Mouse (Mus musculus): ENCODE results near the gene 1700037C18Rik. TPM values are rescaled to one million over a fixed set of nuclear protein-coding genes. Genes with fewer than 3 reads are reported as not detected.

1700037C18Rik gene
- polyA plus RNA-seq, 1 experiment: 4.3 TPM

GRCm38 (mm10) chr16:3893739-3894138 lies 14.8 kb downstream of the 1700037C18Rik start:
- Histone ChIP-seq H3K27ac (ENCODE audit: control insufficient read depth, insufficient read depth, low read depth, low read length, poor library complexity) (peak overlapping the region; percentile 36), H3K4me3 (replicated peaks; ENCODE audit: control insufficient read depth, low read depth, low read length) (no peak overlapping the region), H3K4me1 (ENCODE audit: control insufficient read depth, insufficient read depth, low read length) (peaks cover 8% of the 10 kb centered on the region; the same call in 1 of the 2 replicates)
- 44% methylated on average over 3 of the region's 3 CpGs for WGBS
- no peak for TF ChIP-seq POLR2A (IDR thresholded peaks at IDR 0.05; ENCODE audit: borderline replicate concordance, control insufficient read depth, low read depth, low read length)
- no peak for TF ChIP-seq CTCF (IDR thresholded peaks at IDR 0.05; ENCODE audit: control insufficient read depth, insufficient read depth, low read length)

DNA sequence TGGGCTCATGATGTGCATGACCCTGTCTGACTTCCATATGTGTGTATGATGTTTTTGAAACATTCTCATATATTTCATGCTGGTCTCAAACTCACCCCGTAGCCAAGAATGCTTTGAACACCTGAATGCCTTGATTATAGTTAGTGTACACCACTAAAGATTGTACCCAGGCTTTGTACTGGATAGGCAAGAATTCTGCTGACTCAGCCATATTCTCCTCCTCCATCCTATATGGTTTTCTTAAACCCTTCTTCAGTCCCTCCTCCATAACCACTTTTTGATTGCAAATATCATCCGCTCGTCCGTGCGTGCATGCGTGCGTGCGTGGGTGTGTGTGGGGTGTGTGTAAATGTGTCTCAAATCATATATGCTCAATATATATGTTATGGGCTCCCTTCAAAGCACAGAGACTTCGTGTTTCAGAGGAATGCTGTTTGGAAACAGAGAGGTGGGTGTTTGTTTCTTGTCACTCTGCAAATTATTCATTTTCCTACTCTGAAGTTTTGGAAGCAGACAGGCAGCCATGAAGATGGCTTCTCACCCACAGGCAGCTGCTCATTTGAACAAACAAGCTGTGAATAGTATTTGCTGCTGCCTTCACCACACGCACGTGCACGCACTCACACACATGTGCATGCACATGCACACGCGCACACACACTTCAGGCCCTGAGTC lies 16.7 kb downstream of the 1700037C18Rik start:
- 88% methylated on average over 14 of the region's 14 CpGs for WGBS
- H3K27ac ChIP-seq (ENCODE audit: control insufficient read depth, insufficient read depth, low read depth, low read length, poor library complexity): no peak overlapping the region
- TF ChIP-seq POLR2A (IDR thresholded peaks at IDR 0.05; ENCODE audit: borderline replicate concordance, control insufficient read depth, low read depth, low read length) (no peak), CTCF (IDR thresholded peaks at IDR 0.05; ENCODE audit: control insufficient read depth, insufficient read depth, low read length) (no peak)
- H3K4me1 ChIP-seq (ENCODE audit: control insufficient read depth, insufficient read depth, low read length): peaks cover 8% of the 10 kb centered on the region; the same call in 1 of the 2 replicates
- no peak overlapping the region for H3K4me3 ChIP-seq (replicated peaks; ENCODE audit: control insufficient read depth, low read depth, low read length)

DNA sequence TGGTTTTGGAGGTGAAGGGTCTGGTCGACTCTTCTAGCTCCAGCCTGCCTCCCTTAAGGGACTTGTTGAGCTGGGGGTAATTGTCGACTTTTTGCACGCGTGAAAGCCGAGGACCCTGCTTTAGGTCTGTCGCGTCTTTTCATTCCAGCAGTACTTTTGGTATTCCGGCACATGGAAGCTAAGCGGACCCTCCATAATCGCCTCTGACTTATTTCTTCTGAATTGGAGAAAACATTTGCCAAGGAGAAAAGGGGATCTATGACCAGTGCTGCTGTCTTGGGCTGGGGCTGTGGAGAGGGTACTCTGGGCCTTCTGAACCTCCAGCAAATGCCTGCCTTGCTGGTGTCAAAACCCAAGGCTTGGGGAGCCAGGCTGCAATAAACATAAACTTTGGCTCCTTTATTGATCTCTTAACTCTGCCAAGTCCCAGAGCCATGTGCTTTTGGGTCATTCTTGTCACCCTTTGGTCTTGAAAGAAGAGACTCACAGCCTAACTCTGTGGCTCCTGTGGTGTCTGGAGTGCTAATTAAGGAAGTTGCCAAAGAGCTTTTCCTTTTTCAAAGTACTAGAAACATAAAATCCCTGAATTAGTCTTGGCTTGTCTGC lies 23.3 kb downstream of the 1700037C18Rik start:
- Histone ChIP-seq H3K4me1 (ENCODE audit: control insufficient read depth, insufficient read depth, low read length) (peaks cover 1% of the 10 kb centered on the region; the same call in 1 of the 2 replicates), H3K27ac (ENCODE audit: control insufficient read depth, insufficient read depth, low read depth, low read length, poor library complexity) (peak overlapping the region; percentile 98), H3K4me3 (replicated peaks; ENCODE audit: control insufficient read depth, low read depth, low read length) (peak overlapping the region; percentile 88)
- under 1% methylated on average over 10 of the region's 10 CpGs for WGBS
- no peak for TF ChIP-seq POLR2A (IDR thresholded peaks at IDR 0.05; ENCODE audit: borderline replicate concordance, control insufficient read depth, low read depth, low read length)
- TF ChIP-seq CTCF (IDR thresholded peaks at IDR 0.05; ENCODE audit: control insufficient read depth, insufficient read depth, low read length): no peak

GRCm38 (mm10) chr16:3884201-3885064 lies 24.1 kb downstream of the 1700037C18Rik start, which contains the start of the genes Zfp597 and Gm20695:
Zfp597 (minus strand) TSS chr16:3884561.
Gm20695 (plus strand) TSS chr16:3884648.
- Histone ChIP-seq H3K4me3 (replicated peaks; ENCODE audit: control insufficient read depth, low read depth, low read length) (peak within 1 kb of the TSS; percentile 88), H3K27ac (ENCODE audit: control insufficient read depth, insufficient read depth, low read depth, low read length, poor library complexity) (peak within 1 kb of the TSS; percentile 98), H3K4me1 (ENCODE audit: control insufficient read depth, insufficient read depth, low read length) (peaks cover 1% of the 10 kb centered on the region; the same call in 1 of the 2 replicates)
- TF ChIP-seq CTCF (IDR thresholded peaks at IDR 0.05; ENCODE audit: control insufficient read depth, insufficient read depth, low read length) (0 out of 2 replicates have a peak, but pooled peaks have one; percentile 10), POLR2A (IDR thresholded peaks at IDR 0.05; ENCODE audit: borderline replicate concordance, control insufficient read depth, low read depth, low read length) (peak; percentile 56; the same call in 1 of the 2 replicates)
- under 1% methylated on average over 88 of the region's 88 CpGs for WGBS

DNA sequence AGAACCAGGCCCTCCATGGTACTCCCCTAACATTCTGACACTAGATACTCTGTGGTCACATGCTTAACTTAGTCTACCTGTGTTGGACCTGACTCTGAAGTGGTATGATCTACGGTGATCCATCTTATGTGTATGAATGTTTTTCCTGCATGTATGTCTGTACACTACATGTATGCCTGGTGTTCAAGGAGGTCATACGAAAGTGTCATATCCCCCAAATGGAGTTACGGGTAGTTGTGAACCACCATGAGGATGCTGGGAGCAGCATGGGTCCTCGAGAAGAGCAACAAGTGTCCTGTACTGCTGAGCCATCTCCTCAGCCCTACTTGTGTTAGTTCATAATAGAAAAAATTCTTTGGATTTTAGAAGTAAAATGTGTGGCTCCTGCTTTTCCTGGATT lies 32.1 kb downstream of the 1700037C18Rik start:
- no peaks in the 10 kb centered on the region for H3K4me1 ChIP-seq (ENCODE audit: control insufficient read depth, insufficient read depth, low read length)

GRCm38 (mm10) chr16:3872216-3873047 lies 36.1 kb downstream of the 1700037C18Rik start, which contains the start of gene Naa60:
Naa60 (plus strand) TSS chr16:3872375.
- TF ChIP-seq CTCF (IDR thresholded peaks at IDR 0.05; ENCODE audit: control insufficient read depth, insufficient read depth, low read length) (no peak), POLR2A (IDR thresholded peaks at IDR 0.05; ENCODE audit: borderline replicate concordance, control insufficient read depth, low read depth, low read length) (no peak; the same call in 1 of the 2 replicates)
- Histone ChIP-seq H3K4me3 (replicated peaks; ENCODE audit: control insufficient read depth, low read depth, low read length) (peak within 1 kb of the TSS; percentile 88), H3K27ac (ENCODE audit: control insufficient read depth, insufficient read depth, low read depth, low read length, poor library complexity) (peak within 1 kb of the TSS; percentile 73), H3K4me1 (ENCODE audit: control insufficient read depth, insufficient read depth, low read length) (no peaks in the 10 kb centered on the region; the same call in 1 of the 2 replicates)
- WGBS: 3% methylated on average over 47 of the region's 47 CpGs

More for the DNA sequence above, 32.1 kb downstream of the 1700037C18Rik start:
- Histone ChIP-seq H3K27ac (ENCODE audit: control insufficient read depth, insufficient read depth, low read depth, low read length, poor library complexity) (no peak overlapping the region), H3K4me3 (replicated peaks; ENCODE audit: control insufficient read depth, low read depth, low read length) (no peak overlapping the region)
- TF ChIP-seq POLR2A (IDR thresholded peaks at IDR 0.05; ENCODE audit: borderline replicate concordance, control insufficient read depth, low read depth, low read length): no peak
- no peak for TF ChIP-seq CTCF (IDR thresholded peaks at IDR 0.05; ENCODE audit: control insufficient read depth, insufficient read depth, low read length)
- WGBS: 94% methylated on average over 4 of the region's 4 CpGs

DNA sequence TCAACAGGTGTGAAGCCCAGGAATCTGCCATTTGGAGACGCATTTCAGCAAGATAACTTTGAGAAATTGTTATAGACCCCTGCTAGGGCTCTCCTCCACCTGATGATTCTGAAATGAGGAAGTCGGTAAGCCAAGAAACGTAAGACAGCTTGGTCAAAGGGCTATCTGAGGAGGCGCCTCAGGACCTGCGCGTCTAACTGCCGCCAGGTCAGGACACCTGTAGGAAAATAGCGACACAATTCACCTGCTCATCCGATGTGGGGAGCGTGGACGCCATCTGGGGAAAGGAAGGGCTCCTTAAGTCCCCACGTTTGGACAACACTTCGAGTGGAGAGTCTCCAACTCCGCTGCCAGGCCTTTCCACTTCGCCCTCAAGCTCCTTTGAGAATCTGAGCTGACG lies 36.7 kb downstream of the 1700037C18Rik start:
- no peaks in the 10 kb centered on the region; the same call in 1 of the 2 replicates for H3K4me1 ChIP-seq (ENCODE audit: control insufficient read depth, insufficient read depth, low read length)
- H3K27ac ChIP-seq (ENCODE audit: control insufficient read depth, insufficient read depth, low read depth, low read length, poor library complexity): peak overlapping the region; percentile 73
- H3K4me3 ChIP-seq (replicated peaks; ENCODE audit: control insufficient read depth, low read depth, low read length): peak overlapping the region; percentile 88
- 1% methylated on average over 16 of the region's 16 CpGs for WGBS
- TF ChIP-seq CTCF (IDR thresholded peaks at IDR 0.05; ENCODE audit: control insufficient read depth, insufficient read depth, low read length) (no peak), POLR2A (IDR thresholded peaks at IDR 0.05; ENCODE audit: borderline replicate concordance, control insufficient read depth, low read depth, low read length) (no peak)

Data from bone marrow, adult 2 months (tissue).